Mouse (Mus musculus): ENCODE measurements around the gene Hmga1.

Gene Hmga1

GRCm38 (mm10) chr17:27560926-27561480 lies 4.7 kb downstream of the Hmga1 start:
- DNase-seq (ENCODE audit: low spot score) = no peak

- no peak for DNase-seq (ENCODE audit: low spot score)
Measured at GRCm38 (mm10) chr17:27561809-27562526, 5.7 kb downstream of the Hmga1 start.

- DNase-seq (ENCODE audit: low spot score) = no peak
Measured at GRCm38 (mm10) chr17:27563771-27564244, 7.5 kb downstream of the Hmga1 start.

GRCm38 (mm10) chr17:27564391-27565162 lies 8.3 kb downstream of the Hmga1 start:
- DNase-seq (ENCODE audit: low spot score) = peak; percentile 57

- peak; percentile 95 for DNase-seq (ENCODE audit: low spot score)
Measured at GRCm38 (mm10) chr17:27565163-27565941, 9.1 kb downstream of the Hmga1 start, which contains the start of gene AI413582. AI413582 (minus strand) TSS chr17:27565756.

- no peak for DNase-seq (ENCODE audit: low spot score)
Measured at GRCm38 (mm10) chr17:27565942-27566267, 9.6 kb downstream of the Hmga1 start.

- no peak for DNase-seq (ENCODE audit: low spot score)
Measured at GRCm38 (mm10) chr17:27568228-27568627, 11.9 kb downstream of the Hmga1 start.

GRCm38 (mm10) chr17:27571315-27571714 lies 15.0 kb downstream of the Hmga1 start:
- DNase-seq (ENCODE audit: low spot score) = no peak

- no peak for DNase-seq (ENCODE audit: low spot score)
Measured at GRCm38 (mm10) chr17:27573772-27574320, 17.5 kb downstream of the Hmga1 start.

GRCm38 (mm10) chr17:27574470-27575115 lies 18.3 kb downstream of the Hmga1 start:
- DNase-seq (ENCODE audit: low spot score) = no peak

- no peak for DNase-seq (ENCODE audit: low spot score)
Measured at GRCm38 (mm10) chr17:27575116-27575776, 18.9 kb downstream of the Hmga1 start.

GRCm38 (mm10) chr17:27576056-27576455 lies 19.8 kb downstream of the Hmga1 start:
- DNase-seq (ENCODE audit: low spot score) = no peak

- no peak for DNase-seq (ENCODE audit: low spot score)
Measured at GRCm38 (mm10) chr17:27577468-27577867, 21.2 kb downstream of the Hmga1 start.

GRCm38 (mm10) chr17:27578487-27578886 lies 22.2 kb downstream of the Hmga1 start:
- DNase-seq (ENCODE audit: low spot score) = no peak

GRCm38 (mm10) chr17:27579816-27580215 lies 23.5 kb downstream of the Hmga1 start:
- no peak for DNase-seq (ENCODE audit: low spot score)

GRCm38 (mm10) chr17:27580392-27581068 lies 24.2 kb downstream of the Hmga1 start:
- no peak for DNase-seq (ENCODE audit: low spot score)

GRCm38 (mm10) chr17:27583185-27583894 lies 27.0 kb downstream of the Hmga1 start:
- DNase-seq (ENCODE audit: low spot score) = no peak

- DNase-seq (ENCODE audit: low spot score) = no peak
Measured at GRCm38 (mm10) chr17:27586661-27587060, 30.4 kb downstream of the Hmga1 start.

GRCm38 (mm10) chr17:27587252-27587651 lies 31.0 kb downstream of the Hmga1 start:
- no peak for DNase-seq (ENCODE audit: low spot score)

- no peak for DNase-seq (ENCODE audit: low spot score)
Measured at GRCm38 (mm10) chr17:27588231-27588630, 31.9 kb downstream of the Hmga1 start.

Measured in retina, embryonic 14.5 days (tissue).